Mouse (Mus musculus) erythroid progenitor cell, adult 5-6 weeks (primary cell): ENCODE measurements around the gene Ano1. TPM values are rescaled to one million over a fixed set of nuclear protein-coding genes. Genes with fewer than 3 reads are reported as not detected.

ENCODE experiments used
- ATAC-seq: replicated peaks from 2 replicates; pipeline ENCODE4 v1.8.0; 2016; ENCODE audit warnings: moderate number of reproducible peaks, mild to moderate bottlenecking, moderate TSS enrichment, inconsistent platforms; ENCODE audit not compliant: poor library complexity, low FRiP score, severe bottlenecking
- total RNA-seq, 2 experiments: library from RNA; stranded (forward) in 1 of 2; stranded (reverse) in 1 of 2; fragments of 150-400 nt in 1 of 2; fragments of 186-747, 209-891 nt in 1 of 2; gene quantifications; 2 replicates each; pipeline versions ENCODE4 v1.2.3 to v1.2.4; 2015 to 2017; ENCODE audit warnings: low replicate concordance in 2 of 2

Gene Ano1
- total RNA-seq, 2 experiments from 2014 or later = not detected

DNA sequence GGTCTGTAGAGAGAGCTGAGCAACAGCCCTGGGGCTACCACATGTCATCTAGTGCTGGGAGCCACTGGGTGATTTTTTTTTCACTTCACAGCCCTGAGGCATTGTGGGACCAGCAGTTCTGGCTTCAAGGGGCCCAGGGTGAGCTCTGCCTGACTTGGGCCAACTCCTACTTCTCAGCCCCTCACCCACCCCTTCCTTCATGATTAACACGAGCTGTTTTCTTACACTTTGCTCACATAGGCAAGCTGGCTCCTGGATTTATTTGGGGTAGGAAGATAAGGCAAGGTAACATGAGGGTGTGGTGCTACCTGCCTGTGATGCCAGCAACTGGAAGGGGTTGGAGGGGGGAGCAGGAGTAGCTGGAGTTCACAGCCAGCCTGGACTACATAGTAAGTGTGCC, 27.5 kb downstream of the Ano1 start:
- ATAC-seq = no peak

DNA sequence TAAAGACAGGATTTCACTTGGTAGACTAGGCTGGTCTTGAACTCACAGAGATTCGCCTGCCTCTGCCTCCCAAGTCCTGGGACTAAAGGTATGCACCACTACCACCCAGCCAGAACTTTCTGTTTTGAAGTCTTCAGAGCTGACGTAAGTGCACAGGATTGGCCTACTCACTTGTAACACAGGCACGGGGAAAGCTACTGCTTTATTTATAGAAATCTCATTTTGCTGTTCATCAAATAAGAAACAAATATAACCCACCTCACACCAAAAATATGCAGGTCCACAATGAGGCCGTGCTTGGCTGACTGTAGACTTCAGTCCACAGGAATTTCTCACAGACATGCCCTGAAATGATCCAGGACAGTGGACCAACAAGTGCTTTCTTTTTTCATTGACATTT, 31.8 kb downstream of the Ano1 start:
- no peak for ATAC-seq

DNA sequence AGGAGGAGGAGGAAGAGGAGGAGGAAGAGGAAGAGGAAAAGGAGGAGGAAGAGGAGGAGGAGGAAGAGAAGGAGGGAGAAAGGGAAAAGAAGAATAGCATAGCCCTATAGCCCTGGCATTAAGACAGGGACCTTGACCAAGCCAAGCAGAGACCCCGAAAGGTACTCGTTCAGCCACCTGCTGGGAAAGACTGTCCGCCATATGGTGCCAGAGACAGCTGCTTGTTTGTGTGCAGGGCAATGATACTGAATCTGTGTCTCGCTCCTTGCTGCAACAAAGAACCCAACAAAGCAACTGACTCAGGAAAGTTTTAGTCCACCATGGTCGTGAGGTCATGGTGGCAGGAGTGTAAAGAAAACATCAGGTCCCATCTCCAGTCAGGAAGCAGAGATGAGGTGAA, 34.0 kb downstream of the Ano1 start:
- no peak for ATAC-seq

DNA sequence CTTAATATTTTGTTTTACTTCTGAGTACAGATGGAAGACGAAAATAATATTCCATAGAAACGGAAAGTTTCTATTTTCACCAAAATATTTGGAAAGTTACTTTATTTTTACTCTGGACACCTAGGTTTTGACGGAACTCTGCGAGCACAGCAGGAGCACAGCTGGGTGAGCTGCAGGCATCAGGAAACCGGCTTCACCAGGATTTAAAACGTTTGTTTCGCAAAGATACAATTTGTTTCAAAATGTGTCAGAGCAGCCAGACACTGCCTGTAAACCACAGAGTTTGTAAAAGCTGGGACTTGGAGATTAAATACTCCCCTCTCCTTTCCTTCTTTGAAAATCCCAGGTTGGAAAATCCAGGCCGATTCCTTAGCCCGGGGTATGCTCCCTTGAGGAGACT, 53.9 kb downstream of the Ano1 start:
- no peak for ATAC-seq

DNA sequence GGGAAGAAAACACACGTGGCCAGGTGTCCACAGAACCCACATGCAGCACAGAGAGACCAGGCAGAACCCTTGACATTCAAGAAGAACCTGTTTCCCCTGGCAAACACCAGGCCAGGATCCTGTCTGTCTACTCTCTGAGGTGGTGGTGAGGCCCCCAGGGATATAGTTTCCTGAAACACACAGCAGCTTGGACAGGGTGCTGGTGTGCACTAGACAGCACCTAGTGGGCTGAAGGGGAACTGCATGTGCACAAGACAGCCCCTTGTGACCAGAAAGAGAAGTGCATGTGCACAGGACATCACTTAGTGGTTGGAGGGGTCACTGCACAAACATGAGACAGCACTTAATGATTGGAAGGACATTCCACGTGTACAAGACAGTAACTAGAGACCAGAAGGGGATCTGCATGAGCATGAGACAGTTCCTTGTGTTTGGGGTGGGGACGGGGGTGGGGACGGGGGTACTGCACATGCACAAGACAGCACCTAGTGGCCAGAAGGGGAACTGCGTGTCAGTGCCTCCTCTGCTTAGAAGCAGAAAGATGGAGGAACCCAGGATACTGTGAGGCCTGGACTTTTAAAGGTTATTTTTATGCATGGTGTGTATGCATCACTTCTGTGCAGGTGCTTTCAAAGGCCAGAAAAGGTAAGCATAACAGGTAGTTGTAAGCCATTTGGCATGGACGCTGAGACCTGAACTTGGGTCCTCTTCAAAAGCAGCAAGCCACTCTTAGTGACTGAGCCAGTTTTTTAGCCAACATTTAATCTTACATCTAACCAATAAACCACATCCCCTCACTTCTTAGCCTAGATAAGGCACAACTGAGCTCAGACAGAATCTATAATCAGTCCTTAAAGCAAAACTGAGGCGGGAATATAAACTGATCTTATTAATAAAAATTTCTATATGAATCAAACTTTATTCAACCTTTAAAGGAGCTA, 54.7 kb downstream of the Ano1 start:
- peak; percentile 86 for ATAC-seq

DNA sequence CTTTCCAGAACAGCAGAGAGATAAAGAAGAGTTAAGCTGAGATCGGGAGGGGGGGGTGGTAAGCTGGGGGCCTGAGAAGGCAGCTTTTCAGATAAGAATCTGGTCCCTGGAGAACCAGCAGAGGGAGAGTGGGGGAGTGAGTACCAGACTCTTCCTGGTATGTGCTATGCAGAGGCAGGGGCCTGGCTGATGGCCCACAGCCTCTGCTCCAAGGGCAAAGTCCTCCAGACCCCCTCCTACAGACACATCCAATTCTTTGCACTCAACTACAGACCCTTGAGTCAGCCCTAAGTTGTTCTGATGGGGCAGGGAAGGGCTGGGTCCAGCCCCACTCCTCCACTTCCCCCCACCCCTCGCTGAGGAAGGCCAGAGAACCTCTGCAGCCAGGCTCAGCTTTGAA, 61.9 kb downstream of the Ano1 start:
- ATAC-seq = no peak

DNA sequence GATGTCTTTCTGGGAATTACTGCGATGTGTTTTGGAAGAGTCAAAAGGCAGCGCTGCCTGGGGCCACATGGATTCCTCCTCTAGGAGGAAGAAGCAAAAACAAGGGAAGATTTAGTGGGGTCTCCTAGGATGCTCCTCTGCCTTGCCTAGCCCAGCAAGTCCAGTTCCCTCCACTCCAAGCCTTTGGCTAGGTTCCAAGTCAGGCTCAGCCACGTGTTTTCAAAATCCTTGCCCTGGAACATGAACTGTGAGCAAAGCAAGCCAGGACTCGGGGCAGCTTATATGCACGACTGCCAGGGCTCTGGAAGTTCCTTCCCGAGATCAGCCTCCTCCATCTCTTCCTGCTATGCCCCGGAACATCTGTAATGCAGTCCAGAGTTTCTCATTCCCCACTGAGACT, 62.6 kb downstream of the Ano1 start:
- no peak for ATAC-seq

DNA sequence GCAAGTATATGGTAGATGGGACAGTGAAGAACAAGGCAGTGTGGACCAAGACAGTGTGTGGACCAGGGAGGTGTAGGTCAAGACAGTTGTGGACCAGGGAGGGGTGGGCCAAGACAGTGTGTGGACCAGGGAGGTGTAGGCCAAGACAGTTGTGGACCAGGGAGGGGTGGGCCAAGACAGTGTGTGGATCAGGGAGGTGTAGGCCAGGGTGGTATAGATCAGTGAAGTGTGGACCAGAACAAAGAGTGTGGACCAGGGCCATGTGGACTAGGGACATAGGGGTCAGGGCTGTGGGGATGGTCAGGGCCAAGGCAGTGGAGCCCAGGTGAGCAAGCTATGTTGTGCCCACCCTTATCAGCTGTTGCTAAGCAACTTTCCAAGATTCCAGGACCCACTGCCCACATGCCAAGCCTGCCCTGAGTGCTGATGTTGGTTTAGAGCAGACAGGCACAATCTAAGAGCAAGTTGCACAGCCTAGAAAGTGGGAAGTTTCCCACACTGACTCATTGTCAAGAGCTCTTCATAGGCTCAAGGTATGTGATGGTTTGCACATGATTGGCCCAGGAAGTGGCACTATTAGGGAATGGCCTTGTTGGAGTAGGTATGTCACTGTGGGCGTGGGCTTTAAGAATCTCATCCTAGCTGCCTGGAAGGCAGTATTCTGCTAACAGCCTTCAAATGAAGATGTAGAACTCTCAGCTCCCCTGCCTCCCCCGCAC, 64.0 kb downstream of the Ano1 start:
- no peak for ATAC-seq

DNA sequence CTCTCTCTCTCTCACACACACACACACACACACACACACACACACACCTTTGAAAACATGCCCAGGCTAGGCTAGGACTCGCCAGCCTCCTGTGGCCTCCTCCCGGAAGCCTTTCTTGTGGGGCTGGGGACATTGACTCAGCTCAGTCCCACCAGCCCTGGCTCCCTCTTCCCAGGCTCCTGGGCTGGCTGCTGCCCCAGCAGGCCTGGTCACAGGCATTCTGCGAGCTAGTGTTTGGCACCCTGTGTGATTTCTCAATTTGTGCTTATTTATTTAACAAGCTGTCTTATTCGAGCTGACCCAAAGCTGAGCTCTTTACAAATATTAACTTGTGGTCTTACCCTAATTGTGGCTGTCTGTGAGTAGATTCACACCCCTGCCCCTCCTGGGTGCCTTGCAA, 66.8 kb downstream of the Ano1 start:
- no peak for ATAC-seq

DNA sequence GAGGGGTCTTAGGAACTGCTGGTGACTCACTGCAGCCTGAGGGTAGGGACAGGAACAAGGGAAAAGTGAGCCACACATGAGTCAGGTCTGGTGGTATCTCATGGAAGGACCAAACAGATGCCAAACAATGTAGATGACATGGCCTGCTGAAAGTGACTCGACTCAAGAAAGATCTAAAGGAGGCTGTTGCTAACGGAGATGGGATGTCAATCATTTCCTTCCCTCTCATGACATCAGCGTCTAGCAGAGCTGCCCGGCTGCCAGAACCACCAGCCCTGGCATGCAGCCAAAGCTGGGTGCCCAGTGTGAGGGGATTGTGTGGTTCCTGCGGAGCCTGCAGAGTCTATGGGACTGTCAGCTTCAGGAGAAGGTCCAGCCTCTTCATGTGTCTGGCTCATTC, 67.3 kb downstream of the Ano1 start:
- no peak for ATAC-seq

DNA sequence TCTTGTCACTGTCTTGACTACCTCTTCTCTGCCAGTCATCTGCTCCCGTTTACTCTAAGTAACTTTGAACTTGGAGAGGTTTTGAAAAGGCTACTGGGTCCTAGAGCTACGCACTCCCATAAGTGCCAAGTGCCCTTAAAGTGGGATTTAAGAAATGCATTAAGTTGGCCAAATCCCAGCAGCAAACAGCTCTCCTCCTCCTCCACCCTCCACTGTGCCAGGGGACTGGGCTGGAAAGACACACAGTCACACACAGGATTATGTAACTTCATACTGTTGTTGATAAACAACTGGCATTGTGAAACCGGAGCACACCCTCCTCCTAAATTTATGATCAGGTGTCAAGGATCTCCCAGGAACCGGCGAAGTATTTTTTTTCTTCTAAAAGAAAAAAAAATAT, 71.7 kb downstream of the Ano1 start:
- ATAC-seq = no peak

DNA sequence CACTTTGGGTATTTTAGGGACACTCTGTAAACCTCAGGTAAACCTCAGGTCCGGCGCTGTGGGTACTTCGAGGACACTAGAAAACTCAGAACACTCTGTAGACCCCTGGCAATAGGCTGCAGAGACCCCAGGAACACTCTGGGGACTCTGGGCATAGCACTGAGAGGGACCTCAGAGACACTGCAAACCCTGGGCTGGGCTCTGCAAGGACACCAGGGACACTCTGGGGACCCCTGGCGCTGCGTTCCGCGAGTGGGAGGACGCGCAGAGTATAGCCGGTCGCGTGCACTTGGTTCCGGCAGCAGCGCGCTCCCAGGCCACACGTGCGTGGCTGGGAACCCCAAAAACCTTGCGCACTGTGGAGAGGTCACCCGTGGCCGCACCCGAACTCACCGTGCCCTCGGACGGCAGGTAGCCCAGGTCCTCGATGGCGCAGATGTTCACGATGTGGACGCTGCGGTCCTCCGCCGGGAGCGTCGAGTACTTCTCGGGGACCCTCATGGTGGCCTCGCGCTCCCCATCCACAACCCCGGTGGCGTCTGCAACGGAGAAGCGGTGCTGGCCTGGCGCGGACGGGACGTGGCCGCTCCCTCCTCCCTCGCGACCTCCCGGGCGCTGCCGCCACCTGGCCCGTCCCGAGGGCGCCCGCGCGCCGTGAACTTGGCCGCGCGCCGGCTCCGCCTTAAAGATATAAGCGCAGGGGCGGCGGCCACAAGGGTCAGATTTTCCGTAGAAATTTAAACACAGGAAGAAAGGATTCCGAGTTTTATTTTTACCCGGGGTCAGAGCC, 73.3 kb downstream of the Ano1 start:
- ATAC-seq = no peak

DNA sequence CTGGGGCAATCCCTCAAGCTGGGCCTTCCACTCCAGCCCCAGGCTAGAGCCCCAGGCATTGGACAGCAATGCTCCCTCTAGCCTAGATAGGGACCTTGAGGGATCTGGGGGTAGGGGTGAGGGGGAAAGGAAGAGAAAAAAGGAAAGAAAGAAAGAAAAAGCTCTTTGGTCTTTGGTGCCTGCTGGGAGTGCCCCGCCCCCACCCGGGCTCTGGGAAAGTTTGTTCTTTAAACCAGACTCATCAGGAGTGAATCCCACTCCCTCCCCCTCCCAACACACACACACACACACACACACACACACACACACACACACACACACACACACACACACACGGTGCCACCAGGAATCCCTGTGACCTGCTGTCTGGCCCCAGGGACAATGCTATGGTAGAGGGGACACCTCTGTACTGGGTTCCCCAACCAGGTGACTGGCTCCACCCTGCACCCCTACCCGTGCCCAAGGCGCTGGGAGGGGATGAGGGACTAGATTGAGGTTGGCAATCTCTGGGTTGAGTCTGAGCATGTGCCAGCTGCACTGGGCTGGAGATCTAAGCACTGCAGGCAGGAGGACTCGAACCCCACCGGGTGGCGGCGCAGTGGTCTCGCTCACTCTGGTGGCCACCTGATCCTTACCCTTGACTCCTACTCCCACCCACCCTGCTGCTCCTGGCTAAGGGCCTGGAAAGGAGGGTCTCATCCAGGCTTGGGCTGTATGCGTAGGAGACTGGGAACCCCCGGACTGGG, 74.3 kb downstream of the Ano1 start:
- ATAC-seq = no peak

DNA sequence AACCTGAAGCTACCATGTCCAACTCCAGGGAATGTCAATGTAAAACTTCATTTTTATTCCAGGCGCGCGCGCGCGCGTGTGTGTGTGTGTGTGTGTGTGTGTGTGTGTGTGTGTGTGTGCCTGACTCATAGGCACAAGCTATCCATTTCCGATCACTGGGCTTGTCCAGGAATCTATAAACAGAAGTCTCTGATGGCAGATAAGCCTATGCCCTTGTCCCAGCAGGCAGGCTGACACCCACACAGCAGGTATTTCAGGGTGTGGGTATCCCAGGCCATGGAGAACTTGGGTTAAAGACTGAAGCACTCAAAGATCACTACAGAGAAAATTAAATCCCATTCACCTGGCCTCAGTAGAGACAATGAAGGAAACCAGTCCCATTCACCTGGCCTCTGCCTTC, 76.1 kb downstream of the Ano1 start:
- no peak for ATAC-seq

DNA sequence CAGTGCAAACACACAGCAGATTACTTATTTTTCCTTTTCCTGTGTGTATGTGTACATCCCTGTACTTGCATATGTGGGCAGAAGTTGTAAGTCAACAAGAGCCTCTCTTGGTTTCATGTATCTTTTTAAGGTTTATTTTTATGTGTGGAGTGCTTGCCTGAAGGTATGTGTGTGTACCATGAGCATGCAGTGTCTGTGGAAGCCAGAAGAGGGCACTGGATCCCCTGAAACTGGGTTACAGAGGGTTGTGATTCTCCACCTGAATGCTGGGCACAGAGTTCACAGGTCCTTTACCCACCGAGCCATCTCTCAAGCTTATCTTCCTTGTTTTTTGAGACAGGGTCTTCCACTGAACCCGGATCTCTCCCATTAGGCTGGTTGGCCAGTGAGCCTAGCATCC, 81.9 kb downstream of the Ano1 start:
- no peak for ATAC-seq

DNA sequence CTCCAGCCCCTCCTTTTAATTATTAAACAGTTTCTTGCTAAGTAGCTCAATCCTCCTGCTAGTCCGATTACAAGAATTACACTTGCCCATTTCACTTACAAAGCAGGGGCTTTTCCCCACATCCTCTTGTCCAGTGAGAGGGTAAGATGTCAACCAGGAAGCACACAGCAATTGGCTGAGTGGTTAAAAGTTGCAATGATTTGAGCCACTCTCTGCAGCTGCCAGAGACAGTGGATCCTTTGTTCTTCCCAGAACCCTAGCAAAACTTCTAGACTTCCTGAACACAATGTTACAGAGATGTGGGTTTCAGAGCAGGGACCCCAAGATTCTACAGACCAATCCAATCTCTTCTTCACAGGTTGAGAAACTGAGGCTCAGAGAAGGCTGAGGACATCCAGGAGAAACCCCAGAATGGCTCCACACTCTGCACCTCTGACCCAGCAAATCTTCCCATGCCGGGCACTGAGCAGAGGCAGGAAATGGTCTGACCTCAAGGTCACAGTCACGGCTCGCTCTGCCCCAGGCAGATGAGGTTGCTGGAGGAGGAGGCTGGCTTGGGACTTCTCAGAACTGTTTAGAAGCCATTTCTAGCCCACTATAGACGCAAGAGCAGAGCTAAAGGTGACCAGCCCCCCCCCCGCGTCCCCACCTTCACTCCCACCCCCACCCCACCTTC, 83.0 kb downstream of the Ano1 start:
- ATAC-seq = no peak

DNA sequence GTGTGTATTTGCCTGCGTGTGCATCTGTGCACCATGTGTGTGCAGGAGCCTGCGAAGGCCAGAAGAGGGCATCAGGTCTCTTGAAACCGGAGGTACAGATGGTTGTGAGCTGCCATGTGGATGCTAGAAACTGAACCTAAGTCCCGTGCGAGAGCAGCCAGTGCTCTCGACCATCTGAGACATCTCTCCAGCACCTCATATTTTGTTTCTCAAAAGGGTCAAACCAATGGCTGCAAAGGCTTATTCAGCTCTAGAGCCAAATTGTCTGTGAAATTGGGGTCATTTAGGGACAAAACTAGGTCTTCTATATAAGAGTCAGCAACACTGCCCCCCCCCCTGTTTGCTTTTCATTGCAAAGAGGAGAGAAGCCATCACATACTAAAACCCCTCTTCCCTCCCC, 84.7 kb downstream of the Ano1 start:
- ATAC-seq = no peak

DNA sequence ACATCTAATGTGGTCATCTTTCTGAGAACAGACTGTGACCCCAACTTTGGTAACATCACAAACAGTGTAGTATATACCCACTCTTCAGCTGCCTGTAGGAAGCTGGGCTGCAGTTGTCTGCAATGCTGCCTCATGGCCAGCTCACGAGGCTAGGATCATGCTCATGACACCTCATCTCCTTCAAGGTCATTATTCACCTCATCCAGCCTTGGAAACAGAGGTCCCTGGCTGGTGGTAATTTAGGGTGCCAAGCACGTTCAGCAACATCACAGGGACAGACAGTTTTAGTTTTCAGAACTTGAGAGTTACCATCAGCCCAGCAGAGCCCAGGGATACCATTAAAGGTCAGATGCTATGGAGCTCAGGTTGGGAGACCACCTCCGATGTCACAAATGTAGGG, 86.2 kb downstream of the Ano1 start:
- ATAC-seq = no peak

DNA sequence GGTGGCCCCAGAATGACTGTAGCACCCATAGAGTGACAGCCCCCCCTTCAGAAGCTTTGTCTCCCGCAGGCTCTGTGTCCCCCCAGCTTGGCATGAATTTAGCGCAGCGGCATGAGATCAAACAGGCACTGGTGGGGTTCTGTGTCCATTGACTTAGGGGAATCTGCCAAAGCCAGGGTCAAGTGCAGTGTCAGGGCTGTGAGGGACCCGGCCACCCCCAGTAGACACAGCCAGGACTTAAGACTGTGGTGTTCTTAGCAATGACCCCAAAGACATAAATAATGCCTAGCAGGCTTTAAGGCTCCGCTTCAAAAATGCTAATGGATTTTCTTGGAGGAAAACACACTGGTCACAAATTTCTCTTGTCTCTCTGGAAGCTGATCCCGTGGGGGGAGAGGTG, 88.2 kb downstream of the Ano1 start:
- ATAC-seq = no peak
